Mouse (Mus musculus) CD4-positive naive resting alpha-beta T cell, adult 76 days (primary cell): ENCODE measurements around the gene Zfp513. TPM values are rescaled to one million over a fixed set of nuclear protein-coding genes. Genes with fewer than 3 reads are reported as not detected.

Experiments
- total RNA-seq: library from RNA; stranded (reverse); gene quantifications from one replicate; pipeline ENCODE4 v1.2.4, GENCODE M21; 2023

Gene Zfp513
- 27.9 TPM for total RNA-seq

DNA sequence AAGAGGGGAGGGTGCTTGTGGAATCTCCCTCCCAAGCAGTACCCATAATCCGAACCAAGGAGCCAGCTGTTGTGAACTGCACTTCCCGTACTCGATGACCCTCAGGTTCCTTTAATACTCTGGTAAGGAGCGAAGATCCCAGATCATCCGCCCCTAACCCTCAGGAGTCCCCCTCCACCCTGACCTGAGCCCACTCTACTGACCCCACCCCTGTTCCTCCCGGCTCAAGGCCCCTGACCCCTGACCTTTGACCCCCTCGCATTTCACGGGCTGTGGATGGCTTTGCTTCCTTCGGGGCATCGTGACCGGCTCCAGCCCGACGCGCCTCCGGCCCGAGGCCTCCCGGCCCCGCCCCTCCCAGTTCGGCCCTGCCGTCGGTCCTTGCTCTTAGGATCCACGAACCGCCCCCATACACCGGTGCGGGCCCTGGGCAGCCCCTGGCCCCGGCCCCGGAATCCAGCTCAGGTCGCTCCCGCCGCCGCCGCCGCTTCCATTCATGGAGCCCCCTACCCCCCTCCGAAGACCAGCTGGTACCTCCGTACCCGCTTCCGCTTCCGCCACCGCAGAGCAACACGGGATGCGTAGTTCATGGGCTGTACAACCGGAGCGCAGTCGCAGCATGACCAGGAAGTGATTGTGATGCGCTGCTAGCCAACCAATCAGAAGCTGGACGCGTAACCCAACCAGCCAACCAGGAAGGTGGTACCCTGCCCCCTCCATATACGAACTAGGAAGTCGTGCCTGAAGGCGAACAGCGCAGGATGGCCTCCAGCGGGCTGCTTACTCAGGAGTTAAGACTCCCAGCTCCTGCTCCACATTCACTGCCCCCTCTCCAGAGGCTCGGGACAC, at the start of gene Zfp513:
TSS of gene Zfp513 (minus strand) at position 562 of the 849 bp plus-strand sequence.

DNA sequence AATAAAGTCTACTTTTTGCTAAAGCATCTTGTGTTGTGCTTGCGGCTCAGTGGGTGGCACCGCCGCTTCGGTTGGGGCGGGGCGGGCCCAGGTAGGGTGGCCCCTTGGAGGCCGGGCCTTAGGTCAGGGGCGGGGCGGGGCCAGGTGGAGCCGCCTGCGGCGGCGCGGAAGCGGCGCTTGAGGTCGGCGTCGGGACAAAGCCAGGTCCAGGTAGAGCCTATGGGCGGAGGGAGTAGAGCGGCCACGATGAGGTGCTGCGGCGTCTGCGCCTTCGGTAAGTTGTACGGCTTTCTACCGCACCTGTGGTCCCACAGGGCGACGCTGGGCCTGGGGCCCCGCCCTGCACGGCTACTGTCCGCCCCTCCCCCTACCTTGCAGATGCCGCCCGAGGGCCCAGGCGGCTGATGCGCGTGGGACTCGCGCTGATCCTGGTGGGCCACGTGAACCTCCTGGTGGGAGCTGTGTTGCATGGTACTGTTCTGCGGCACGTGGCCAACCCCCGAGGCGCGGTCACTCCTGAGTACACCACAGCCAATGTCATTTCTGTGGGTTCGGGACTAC, 49.5 kb upstream of the Zfp513 start, which contains the start of gene Krtcap3:
TSS of gene Krtcap3 (plus strand) at position 151 of the 561 bp plus-strand sequence.

GRCm38 (mm10) chr5:31240637-31241521, 38.8 kb upstream of the Zfp513 start, which contains the start of the genes Nrbp1 and Gm9970:
TSS of gene Nrbp1 (plus strand) at chr5:31240864.
TSS of gene Gm9970 (minus strand) at chr5:31241232.

GRCm38 (mm10) chr5:31220448-31221303, 18.6 kb upstream of the Zfp513 start, which contains the start of gene Ppm1g:
TSS of gene Ppm1g (minus strand) at chr5:31220687.

GRCm38 (mm10) chr5:31192939-31193630, 9.0 kb downstream of the Zfp513 start, which contains the start of the genes Snx17 and Eif2b4:
TSS of gene Snx17 (plus strand) at chr5:31193227.
TSS of gene Eif2b4 (minus strand) at chr5:31193430.

DNA sequence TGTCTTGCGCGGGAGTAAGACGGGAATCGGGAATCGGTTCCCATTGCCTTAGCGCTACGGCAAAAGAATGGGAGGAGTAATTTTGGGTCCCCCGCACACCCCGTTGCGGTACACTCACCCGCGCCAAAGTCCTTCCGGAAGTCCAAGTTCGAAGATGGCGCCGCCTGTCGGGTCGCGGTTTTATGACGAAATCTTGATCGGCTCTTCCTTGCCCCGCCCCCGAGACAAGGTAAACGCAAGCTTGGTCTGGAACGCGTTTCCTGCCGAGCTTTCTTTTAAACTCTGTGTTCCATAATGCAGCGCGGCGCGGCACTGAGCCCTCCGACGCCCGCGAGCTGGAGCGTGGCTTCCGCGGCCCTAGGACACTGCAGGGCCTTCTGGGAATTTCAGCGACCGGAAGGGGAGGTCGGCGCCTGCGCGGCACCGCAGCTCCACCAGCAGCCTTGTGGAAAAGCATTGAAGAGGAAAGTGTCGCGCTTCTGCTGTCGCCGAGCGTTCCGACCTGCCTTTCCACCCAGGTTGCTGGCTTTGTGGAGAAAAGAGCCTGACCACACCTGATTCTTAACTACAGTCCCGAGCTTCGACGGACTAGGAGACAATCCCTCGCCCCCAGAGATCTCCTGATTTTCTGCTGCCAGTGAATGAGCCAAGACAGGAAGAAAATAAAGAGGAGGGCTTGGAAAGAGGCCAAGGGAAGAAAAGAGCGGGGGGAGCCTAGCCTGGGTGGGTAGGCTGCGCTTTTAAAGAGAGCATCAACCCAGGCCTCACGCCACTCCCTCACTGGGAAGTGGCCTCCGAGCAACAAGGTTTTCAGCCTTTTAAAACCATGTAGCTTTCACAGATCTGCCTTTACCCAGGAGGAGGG, 22.1 kb downstream of the Zfp513 start, which contains the start of the genes Gm29609 and Gtf3c2:
TSS of gene Gm29609 (minus strand) at position 146 of the 865 bp plus-strand sequence.
TSS of gene Gtf3c2 (minus strand) at position 379 of the 865 bp plus-strand sequence.

GRCm38 (mm10) chr5:31154152-31154553, 48.0 kb downstream of the Zfp513 start, which contains the start of gene Mpv17:
TSS of gene Mpv17 (minus strand) at chr5:31154251.

Other genes with a start within 250 kb of the Zfp513 start
- 163 TPM for gene Preb, start 241.9 kb downstream of the Zfp513 start, total RNA-seq
- gene Tcf23, start 233.6 kb downstream of the Zfp513 start, total RNA-seq = not detected
- gene Atraid, start 154.0 kb downstream of the Zfp513 start, total RNA-seq = 32.9 TPM
- gene Slc5a6, start 153.4 kb downstream of the Zfp513 start, total RNA-seq = 9.5 TPM
- 50.3 TPM for gene Cad, start 147.5 kb downstream of the Zfp513 start, total RNA-seq
- not detected for gene Dnajc5g, start 96.0 kb downstream of the Zfp513 start, total RNA-seq
- 1.3 TPM for gene Slc30a3, start 94.1 kb downstream of the Zfp513 start, total RNA-seq
- gene Trim54, start 85.6 kb downstream of the Zfp513 start, total RNA-seq = not detected
- not detected for gene Ucn, start 63.5 kb downstream of the Zfp513 start, total RNA-seq
- 18.9 TPM for gene Mpv17, start 48.1 kb downstream of the Zfp513 start, total RNA-seq
- gene Gm29609, start 22.4 kb downstream of the Zfp513 start, total RNA-seq = 5.2 TPM
- 168 TPM for gene Gtf3c2, start 22.2 kb downstream of the Zfp513 start, total RNA-seq
- 68.5 TPM for gene Snx17, start 9.1 kb downstream of the Zfp513 start, total RNA-seq
- 36.4 TPM for gene Eif2b4, start 8.9 kb downstream of the Zfp513 start, total RNA-seq
- 128 TPM for gene Ppm1g, start 18.4 kb upstream of the Zfp513 start, total RNA-seq
- 190 TPM for gene Nrbp1, start 38.6 kb upstream of the Zfp513 start, total RNA-seq
- not detected for gene Gm9970, start 38.9 kb upstream of the Zfp513 start, total RNA-seq
- gene Krtcap3, start 49.4 kb upstream of the Zfp513 start, total RNA-seq = 20.0 TPM
- gene Ift172, start 88.8 kb upstream of the Zfp513 start, total RNA-seq = 15.1 TPM
- not detected for gene Fndc4, start 93.8 kb upstream of the Zfp513 start, total RNA-seq
- gene Gckr, start 95.1 kb upstream of the Zfp513 start, total RNA-seq = not detected